ENCODE assay signal across 33 mouse cellular contexts in the genomic region with DNA sequence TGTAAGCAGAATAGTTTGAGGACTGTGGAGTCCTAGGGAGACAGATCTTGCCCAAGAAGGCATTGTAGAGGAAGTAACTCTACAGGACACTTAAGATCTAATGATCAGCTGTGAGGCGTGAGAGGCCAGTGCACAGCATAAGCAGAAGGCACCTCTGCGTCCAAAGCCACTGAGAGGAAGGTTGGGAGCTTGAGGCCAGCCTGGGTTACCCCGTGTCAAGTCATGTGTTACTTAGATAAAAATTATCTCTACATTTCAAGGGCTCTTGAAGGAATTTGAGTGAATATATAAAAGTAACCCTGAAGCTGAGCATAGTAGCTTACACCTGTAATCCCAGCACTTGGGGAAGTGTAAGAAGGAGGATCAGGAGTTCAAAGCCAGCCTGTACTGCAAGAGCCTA. TPM values are rescaled to one million over a fixed set of nuclear protein-coding genes. Genes with fewer than 3 reads are reported as not detected.
A peak's percentile ranks its signal among the peaks of the same experiment; 100 is the strongest.
DNase-seq lines count a peak whose midpoint lies in the region; ATAC-seq and TF ChIP-seq lines count a peak whose summit lies in the region.
"Had no signal": no experiment of that assay in that cellular context is flagged by ENCODE, and none has a peak within 500 bp of the region (broad histone marks: within the 10 kb centered on the region; RNA-seq: fewer than 3 reads in every experiment).

No protein-coding gene starts in this region.

- no peak overlapping the region for H3K4me3 ChIP-seq in intestine, postnatal 0 days (ENCODE audit: low read depth, low read length)
- no peak overlapping the region for H3K4me3 ChIP-seq in liver, embryonic 14.5 days (ENCODE audit: insufficient read depth in 1 of 2, low read depth in 2 of 2, low read length in 2 of 2)
- H3K4me3 ChIP-seq in stomach, postnatal 0 days (ENCODE audit: low read depth, low read length), result no peak overlapping the region
- H3K4me3 ChIP-seq in gastrocnemius, adult 2 months, result no peak overlapping the region
- H3K4me3 ChIP-seq: embryonic facial prominence, embryonic 10.5 days; embryonic facial prominence, embryonic 15.5 days; limb, embryonic 13.5 days; midbrain, embryonic 10.5 days; midbrain, embryonic 15.5 days had no signal

- H3K27ac ChIP-seq in intestine, postnatal 0 days (ENCODE audit: low read depth, low read length), result no peak overlapping the region
- H3K27ac ChIP-seq in liver, embryonic 14.5 days, result peak overlapping the region; percentile 30
- H3K27ac ChIP-seq in stomach, postnatal 0 days (replicated peaks), result no peak overlapping the region
- H3K27ac ChIP-seq in gastrocnemius, adult 2 months, result no peak overlapping the region
- H3K27ac ChIP-seq: embryonic facial prominence, embryonic 10.5 days; embryonic facial prominence, embryonic 15.5 days; limb, embryonic 13.5 days; macrophage; midbrain, embryonic 10.5 days; midbrain, embryonic 15.5 days had no signal

- intact Hi-C loops in gastrocnemius, adult 2 months (cut with DNase I), result no loop called here

- 0 out of 2 replicates have a peak, but pooled peaks have one; percentile 25 for TF ChIP-seq EP300 in liver, embryonic 14.5 days (IDR thresholded peaks at IDR 0.05; ENCODE audit: low read depth)
- TF ChIP-seq EP300 in stomach, postnatal 0 days (optimal IDR thresholded peaks at IDR 0.05), result no peak

- peak; percentile 52 for DNase-seq in c-Kit-positive CD71-positive TER-119-positive erythroid progenitor cells, embryonic 14.5 days (ENCODE audit: low spot score)
- peak; percentile 18 to 39 (median 28) for DNase-seq in liver, embryonic 14.5 days (ENCODE audit: low read depth in 3 of 3, low spot score in 3 of 3)
- DNase-seq in gastrocnemius, adult 8-10 months (ENCODE audit: low spot score in 2 of 2), result no peak
- DNase-seq in stomach, postnatal 0 days (ENCODE audit: low spot score), result no peak
- no peak for DNase-seq in gastrocnemius, adult 2 months
- DNase-seq: adrenal gland, postnatal 14 days; B cell, adult 2 months; cerebellum, adult 2 months; cerebellum, postnatal 14 days; gastrocnemius, postnatal 10 days; heart, postnatal 14 days; kidney, adult 9 months; kidney, postnatal 14 days; layer of hippocampus, adult 9-11 months; lung, adult 2 months; lung, postnatal 10 days; spleen, adult 18-20 months; thymus, postnatal 4 days had no signal

- H3K9me3 ChIP-seq in intestine, postnatal 0 days (ENCODE audit: control insufficient read depth), result no peaks in the 10 kb centered on the region
- no peaks in the 10 kb centered on the region for H3K9me3 ChIP-seq in liver, embryonic 14.5 days (ENCODE audit: control insufficient read depth, low read length)
- H3K9me3 ChIP-seq in stomach, postnatal 0 days (ENCODE audit: control insufficient read depth, low read length), result no peaks in the 10 kb centered on the region
- H3K9me3 ChIP-seq: embryonic facial prominence, embryonic 10.5 days; embryonic facial prominence, embryonic 15.5 days; limb, embryonic 13.5 days; midbrain, embryonic 10.5 days; midbrain, embryonic 15.5 days had no signal

- H3K27me3 ChIP-seq in intestine, postnatal 0 days (replicated peaks; ENCODE audit: control insufficient read depth, insufficient read depth, low read length), result no peaks in the 10 kb centered on the region
- no peaks in the 10 kb centered on the region for H3K27me3 ChIP-seq in liver, embryonic 14.5 days (ENCODE audit: control insufficient read depth, insufficient read depth, low read length)
- no peaks in the 10 kb centered on the region for H3K27me3 ChIP-seq in stomach, postnatal 0 days (ENCODE audit: control insufficient read depth, insufficient read depth, low read length)
- H3K27me3 ChIP-seq: embryonic facial prominence, embryonic 15.5 days; limb, embryonic 13.5 days; midbrain, embryonic 15.5 days had no signal

- H3K9ac ChIP-seq in intestine, postnatal 0 days (ENCODE audit: low read depth, low read length), result no peak overlapping the region
- H3K9ac ChIP-seq in liver, embryonic 14.5 days (replicated peaks), result peak overlapping the region; percentile 31
- H3K9ac ChIP-seq in stomach, postnatal 0 days (ENCODE audit: low read length), result no peak overlapping the region
- H3K9ac ChIP-seq: embryonic facial prominence, embryonic 15.5 days; limb, embryonic 13.5 days; midbrain, embryonic 15.5 days had no signal

- H3K4me2 ChIP-seq in intestine, postnatal 0 days (replicated peaks; ENCODE audit: low read depth), result no peak overlapping the region
- peak overlapping the region; percentile 37 for H3K4me2 ChIP-seq in liver, embryonic 14.5 days (ENCODE audit: low read depth)
- no peak overlapping the region for H3K4me2 ChIP-seq in stomach, postnatal 0 days (replicated peaks; ENCODE audit: low read depth)
- H3K4me2 ChIP-seq: embryonic facial prominence, embryonic 15.5 days; limb, embryonic 13.5 days; midbrain, embryonic 15.5 days had no signal

- ATAC-seq in intestine, postnatal 0 days, result peak; percentile 46; the same call in 1 of the 2 replicates
- ATAC-seq in liver, embryonic 14.5 days (ENCODE audit: insufficient read depth), result peak; percentile 79
- peak; percentile 63 for ATAC-seq in megakaryocyte-erythroid progenitor cell, adult 5-6 weeks (replicated peaks; ENCODE audit: low FRiP score, low TSS enrichment, poor library complexity, severe bottlenecking)
- no peak for ATAC-seq in stomach, postnatal 0 days (ENCODE audit: low FRiP score, low TSS enrichment)
- ATAC-seq: forebrain, embryonic 14.5 days; hindbrain, embryonic 16.5 days; midbrain, embryonic 15.5 days had no signal

- 0 out of 2 replicates have a peak, but pooled peaks cover 3% of the 10 kb centered on the region for H3K4me1 ChIP-seq in intestine, postnatal 0 days (replicated peaks; ENCODE audit: control insufficient read depth, insufficient read depth, low read length)
- peaks cover 11 to 14% of the 10 kb centered on the region in 2 experiments for H3K4me1 ChIP-seq in liver, embryonic 14.5 days (replicated peaks; ENCODE audit: control insufficient read depth in 2 of 2, insufficient read depth in 2 of 2, low read length in 1 of 2)
- no peaks in the 10 kb centered on the region for H3K4me1 ChIP-seq in stomach, postnatal 0 days (replicated peaks; ENCODE audit: control insufficient read depth, insufficient read depth)
- H3K4me1 ChIP-seq: embryonic facial prominence, embryonic 10.5 days; embryonic facial prominence, embryonic 15.5 days; limb, embryonic 13.5 days; midbrain, embryonic 10.5 days; midbrain, embryonic 15.5 days had no signal

- peaks cover 63% of the 10 kb centered on the region for H3K36me3 ChIP-seq in intestine, postnatal 0 days (ENCODE audit: control insufficient read depth, insufficient read depth)
- peaks cover 39% of the 10 kb centered on the region for H3K36me3 ChIP-seq in liver, embryonic 14.5 days (replicated peaks; ENCODE audit: control insufficient read depth, insufficient read depth, low read depth)
- H3K36me3 ChIP-seq in stomach, postnatal 0 days (ENCODE audit: control insufficient read depth, insufficient read depth, low read length), result peaks cover 28% of the 10 kb centered on the region

- TF ChIP-seq CTCF in intestine, postnatal 0 days (IDR thresholded peaks at IDR 0.05; ENCODE audit: low read depth), result no peak
- TF ChIP-seq CTCF in liver, embryonic 14.5 days (IDR thresholded peaks at IDR 0.05; ENCODE audit: low read depth), result no peak
- no peak for TF ChIP-seq CTCF in stomach, postnatal 0 days (IDR thresholded peaks at IDR 0.05; ENCODE audit: low read depth)
- no peak for TF ChIP-seq CTCF in gastrocnemius, adult 2 months (IDR thresholded peaks at IDR 0.05)

- 63% methylated on average over 3 of the region's 3 CpGs for WGBS in intestine, postnatal 0 days
- 9% methylated on average over 3 of the region's 3 CpGs for whole genome bisulfite sequencing in liver, embryonic 14.5 days (ENCODE audit: insufficient replicate concordance)
- WGBS in stomach, postnatal 0 days, result 89% methylated on average over 3 of the region's 3 CpGs

RNA-seq across cellular contexts. Expression of gene Aqp7, which starts 34.6 kb away (rescaled TPM):
- 9.9 and 14.1 TPM in 2 replicates for polyA plus RNA-seq in intestine, postnatal 0 days (2015; fragmentation: Nextera tagmentation; extraction: Ambion mirVana)
- polyA plus RNA-seq in liver, embryonic 14.5 days (2012; rRNA removed), result 1.1 and 1.4 TPM in 2 replicates
- polyA plus RNA-seq in liver, embryonic 14.5 days (2014; fragmentation: Nextera tagmentation; extraction: Ambion mirVana), result 0.50 and 0.59 TPM in 2 replicates
- total RNA-seq in megakaryocyte-erythroid progenitor cell, adult 5-6 weeks (2014; fragmentation: Nextera tagmentation), result not detected in 2 replicates
- total RNA-seq in megakaryocyte-erythroid progenitor cell, adult 5-6 weeks (2017), result not detected in 2 replicates
- total RNA-seq in gastrocnemius, adult 8-10 months (2022), result 1 to 10 TPM; 5.4 to 9.4 (median 7.2) TPM
- polyA plus RNA-seq in stomach, postnatal 0 days (2015; fragmentation: Nextera tagmentation; extraction: Ambion mirVana), result 0.39 and 0.47 TPM in 2 replicates
- 10 to 100 TPM in 1 of 2 experiments, 1 to 10 TPM in 1; 9.3 to 11.2 TPM for total RNA-seq in gastrocnemius, adult 2 months (2021)
- total RNA-seq: left cerebral cortex, adult 18-20 months; left cerebral cortex, postnatal 25 days; neutrophil, adult 5-6 weeks had no signal
- polyA plus RNA-seq: cerebellum, adult 2 months; embryonic facial prominence, embryonic 10.5 days; forebrain, embryonic 14.5 days; heart, embryonic 14.5 days; hindbrain, embryonic 11.5 days; hindbrain, embryonic 16.5 days; macrophage; midbrain, embryonic 15.5 days had no signal

RNA-seq across cellular contexts. Expression of gene Nfx1, which starts 42.6 kb away (rescaled TPM):
- polyA plus RNA-seq in intestine, postnatal 0 days (2015; fragmentation: Nextera tagmentation; extraction: Ambion mirVana), result 25.9 and 27.9 TPM in 2 replicates
- polyA plus RNA-seq in liver, embryonic 14.5 days (2012; rRNA removed), result 16.7 and 22.1 TPM in 2 replicates
- polyA plus RNA-seq in liver, embryonic 14.5 days (2014; fragmentation: Nextera tagmentation; extraction: Ambion mirVana), result 27.1 and 27.2 TPM in 2 replicates
- total RNA-seq in megakaryocyte-erythroid progenitor cell, adult 5-6 weeks (2014; fragmentation: Nextera tagmentation), result 75.8 and 103 TPM in 2 replicates
- 74.3 and 77.6 TPM in 2 replicates for total RNA-seq in megakaryocyte-erythroid progenitor cell, adult 5-6 weeks (2017)
- total RNA-seq in gastrocnemius, adult 8-10 months (2022), result 10 to 100 TPM; 19.9 to 22.8 (median 22.3) TPM
- 27.9 and 28.5 TPM in 2 replicates for polyA plus RNA-seq in stomach, postnatal 0 days (2015; fragmentation: Nextera tagmentation; extraction: Ambion mirVana)
- 10 to 100 TPM; 22.6 to 22.7 TPM for total RNA-seq in gastrocnemius, adult 2 months (2021)

Comparison
In these comparisons a context has a peak if more than half of its experiments do, and no peak if none do; other contexts are left out.
1. DNase-seq: peak in c-Kit-positive CD71-positive TER-119-positive erythroid progenitor cells, embryonic 14.5 days (single experiment) and liver, embryonic 14.5 days (3 of 3); none in gastrocnemius, adult 8-10 months (0 of 2), stomach, postnatal 0 days (single experiment) and gastrocnemius, adult 2 months (single experiment).
2. RNA of gene Aqp7, which starts 34.6 kb away (total RNA-seq): 9.3 to 11.2 TPM in gastrocnemius, adult 2 months and 5.4 to 9.4 TPM in gastrocnemius, adult 8-10 months; not detected in megakaryocyte-erythroid progenitor cell, adult 5-6 weeks; every median in the first group is over 4 times any median in the second.